ENCODE assay signal across 38 mouse cellular contexts in genomic region chr13:95427499-95427898, GRCm38 (mm10). TPM values are rescaled to one million over a fixed set of nuclear protein-coding genes. Genes with fewer than 3 reads are reported as not detected.
DNase-seq lines count a peak whose midpoint lies in the region; ATAC-seq and TF ChIP-seq lines count a peak whose summit lies in the region.
"Had no signal": no experiment of that assay in that cellular context is flagged by ENCODE, and none has a peak within 500 bp of the region (broad histone marks: within the 10 kb centered on the region; RNA-seq: fewer than 3 reads in every experiment).

No protein-coding gene starts in this region.

- intact Hi-C loops in gastrocnemius, postnatal 14 days (cut with DNase I; ENCODE audit: low total_unique reads): no loop called here
- intact Hi-C loops in heart, postnatal 10 days (cut with DNase I): no loop called here

- no peak overlapping the region for H3K4me3 ChIP-seq in CH12.LX (replicated peaks in 1 of 3; ENCODE audit: low read depth in 2 of 3, low read length in 2 of 3, poor library complexity in 1 of 3)
- H3K4me3 ChIP-seq in bone marrow macrophage, adult 2 months (ENCODE audit: insufficient read depth, low read length): no peak overlapping the region
- H3K4me3 ChIP-seq: forebrain, embryonic 13.5 days; heart, embryonic 12.5 days; hindbrain, embryonic 15.5 days; kidney, embryonic 15.5 days; layer of hippocampus, adult 2 months; liver, embryonic 12.5 days had no signal

- H3K9me3 ChIP-seq in CH12.LX (replicated peaks; ENCODE audit: low read length): no peaks in the 10 kb centered on the region
- H3K9me3 ChIP-seq: forebrain, embryonic 13.5 days; heart, embryonic 12.5 days; hindbrain, embryonic 15.5 days; kidney, embryonic 15.5 days; liver, embryonic 12.5 days had no signal

- 0 out of 2 replicates have a peak, but pooled peaks have one; percentile 6 for TF ChIP-seq EP300 in CH12.LX (IDR thresholded peaks at IDR 0.05; ENCODE audit: low read length)

- H3K36me3 ChIP-seq in CH12.LX (replicated peaks in 1 of 2; ENCODE audit: control insufficient read depth in 1 of 2, insufficient read depth in 1 of 2, low read length in 1 of 2): no peaks in the 10 kb centered on the region
- H3K36me3 ChIP-seq: heart, embryonic 12.5 days; hindbrain, embryonic 15.5 days; kidney, embryonic 15.5 days; liver, embryonic 12.5 days had no signal

- H3K27ac ChIP-seq in CH12.LX (ENCODE audit: insufficient read depth, low read depth): no peak overlapping the region
- 0 out of 2 replicates have a peak overlapping the region, but pooled peaks have one; percentile 0 for H3K27ac ChIP-seq in bone marrow macrophage, adult 2 months (ENCODE audit: insufficient read depth, low read depth, low read length)
- H3K27ac ChIP-seq: forebrain, embryonic 13.5 days; hindbrain, embryonic 15.5 days; kidney, embryonic 15.5 days; layer of hippocampus, adult 2 months; liver, embryonic 12.5 days had no signal

- ATAC-seq in megakaryocyte progenitor cell, adult 5-6 weeks (replicated peaks; ENCODE audit: poor library complexity): peak; percentile 73
- ATAC-seq: forebrain, embryonic 13.5 days; inflammation-experienced regulatory T-cells, adult 6 months; liver, embryonic 12.5 days; liver, postnatal 0 days; midbrain, embryonic 16.5 days; Patski had no signal

- peaks cover 13 to 44% of the 10 kb centered on the region in 2 experiments for H3K4me1 ChIP-seq in CH12.LX (ENCODE audit: control insufficient read depth in 1 of 2, insufficient read depth in 2 of 2)
- peaks cover 21% of the 10 kb centered on the region for H3K4me1 ChIP-seq in bone marrow macrophage, adult 2 months (ENCODE audit: control insufficient read depth, insufficient read depth, low read length)
- H3K4me1 ChIP-seq: kidney, embryonic 15.5 days; liver, embryonic 12.5 days had no signal

- no peak overlapping the region for H3K9ac ChIP-seq in CH12.LX (ENCODE audit: insufficient read depth, low read depth)
- H3K9ac ChIP-seq: forebrain, embryonic 13.5 days; heart, embryonic 12.5 days; hindbrain, embryonic 15.5 days; kidney, embryonic 15.5 days; liver, embryonic 12.5 days; liver, postnatal 0 days had no signal

- no peaks in the 10 kb centered on the region for H3K79me2 ChIP-seq in CH12.LX (replicated peaks; ENCODE audit: control insufficient read depth, extremely low read depth, insufficient read depth, poor library complexity, severe bottlenecking)

- TF ChIP-seq POLR2A in CH12.LX (IDR thresholded peaks at IDR 0.05; ENCODE audit: low read depth, low read length): no peak
- no peak for TF ChIP-seq POLR2A in bone marrow macrophage, adult 2 months (IDR thresholded peaks at IDR 0.05; ENCODE audit: borderline replicate concordance, low read depth, low read length)

- dilution Hi-C loops in CH12.LX (cut with MboI; ENCODE audit: extremely low pct_ligation_motif_present, extremely low pct_unique_long_range_greater_than_20kb, low sequenced_read_pairs): no loop called here

- peak; percentile 88 for DNase-seq in 3T3-L1 (ENCODE audit: low read depth, low spot score)
- DNase-seq in CH12.LX (ENCODE audit: extremely low read depth): peak; percentile 65
- DNase-seq in heart, adult 9 months (ENCODE audit: low spot score in 2 of 2): no peak
- DNase-seq in gastrocnemius, postnatal 14 days: no peak
- no peak for DNase-seq in heart, postnatal 10 days
- DNase-seq: adrenal gland, postnatal 10 days; cerebellum, adult 18-20 months; cerebellum, postnatal 14 days; gastrocnemius, postnatal 25 days; heart, adult 18-20 months; kidney, adult 11 months; kidney, postnatal 25 days; liver, postnatal 0 days; lung, postnatal 36 days; right cerebral cortex, postnatal 25 days; thymus, adult 2 months; thymus, postnatal 36 days had no signal

- no peak for TF ChIP-seq CTCF in CH12.LX (conservative IDR thresholded peaks at IDR 0.05 in 1 of 2, IDR thresholded peaks at IDR 0.05 in 1 of 2; ENCODE audit: low read depth in 2 of 2, low read length in 2 of 2)
- no peak for TF ChIP-seq CTCF in bone marrow macrophage, adult 2 months (IDR thresholded peaks at IDR 0.05; ENCODE audit: low read depth, low read length)

- no peak overlapping the region for H3K4me2 ChIP-seq in CH12.LX (ENCODE audit: insufficient read depth, low read depth, poor library complexity, severe bottlenecking)
- H3K4me2 ChIP-seq: forebrain, embryonic 13.5 days; heart, embryonic 12.5 days; hindbrain, embryonic 15.5 days; kidney, embryonic 15.5 days; liver, embryonic 12.5 days; midbrain, embryonic 11.5 days had no signal

- H3K27me3 ChIP-seq in CH12.LX (replicated peaks): no peaks in the 10 kb centered on the region
- H3K27me3 ChIP-seq: forebrain, embryonic 13.5 days; hindbrain, embryonic 15.5 days; kidney, embryonic 15.5 days; liver, embryonic 12.5 days had no signal

- in situ Hi-C loops in CH12.LX (cut with MboI; ENCODE audit: low pct_ligation_motif_present, low pct_unique_long_range_greater_than_20kb, low sequenced_read_pairs): no loop called here

- TF ChIP-seq RAD21 in CH12.LX (IDR thresholded peaks at IDR 0.05; ENCODE audit: low read depth, low read length): no peak

TF ChIP-seq in CH12.LX, 34 proteins besides CTCF, POLR2A, EP300 and RAD21:
- TF ChIP-seq RCOR1 (conservative IDR thresholded peaks at IDR 0.05; ENCODE audit: low read depth, low read length): no peak
- peak; percentile 61; the same call in 1 of the 2 replicates for TF ChIP-seq JUND (conservative IDR thresholded peaks at IDR 0.05; ENCODE audit: low read depth, low read length)
- no peak for TF ChIP-seq NRF1 (IDR thresholded peaks at IDR 0.05; ENCODE audit: low read depth, low read length)
- no peak for TF ChIP-seq MAZ (IDR thresholded peaks at IDR 0.05; ENCODE audit: low read depth, low read length)

RNA-seq across cellular contexts. Expression of gene Crhbp, which starts 17.2 kb away (rescaled TPM):
- not detected in 2 replicates for total RNA-seq in CH12.LX (2012; rRNA removed)
- total RNA-seq in CH12.LX (2014; rRNA removed): not detected in 2 replicates
- not detected in 2 replicates for polyA plus RNA-seq in CH12.LX (2012; ENCODE audit: insufficient read length, low read depth)
- polyA plus RNA-seq in bone marrow macrophage, adult 2 months (2012; ENCODE audit: insufficient read depth, insufficient read length, missing spikeins): not detected in 2 replicates
- total RNA-seq in megakaryocyte progenitor cell, adult 5-6 weeks (2015): not detected in 2 replicates
- not detected in 2 replicates for total RNA-seq in megakaryocyte progenitor cell, adult 5-6 weeks (2017)
- total RNA-seq in gastrocnemius, postnatal 14 days (2021): not detected
- total RNA-seq in heart, postnatal 10 days (2021): not detected
- total RNA-seq: adrenal gland, postnatal 10 days; gastrocnemius, postnatal 25 days; heart, adult 18-20 months; hematopoietic stem cell, adult 5-6 weeks; neutrophil, adult 5-6 weeks had no signal
- polyA plus RNA-seq: heart, postnatal 0 days; inflammation-experienced regulatory T-cells, adult 6 months; liver, embryonic 12.5 days; Patski had no signal

RNA-seq across cellular contexts. Expression of gene S100z, which starts 51.0 kb away (rescaled TPM):
- total RNA-seq in CH12.LX (2012; rRNA removed) (not detected in 2 replicates), CH12.LX (2014; rRNA removed) (not detected in 2 replicates)
- not detected in 2 replicates for polyA plus RNA-seq in CH12.LX (2012; ENCODE audit: insufficient read length, low read depth)
- polyA plus RNA-seq in bone marrow macrophage, adult 2 months (2012; ENCODE audit: insufficient read depth, insufficient read length, missing spikeins): not detected in 2 replicates
- not detected in 2 replicates for total RNA-seq in megakaryocyte progenitor cell, adult 5-6 weeks (2015)
- total RNA-seq in megakaryocyte progenitor cell, adult 5-6 weeks (2017): not detected in 2 replicates
- 1 to 10 TPM in 1 of 2 experiments, not detected in 1; 1.5 TPM for total RNA-seq in gastrocnemius, postnatal 14 days (2021)
- not detected for total RNA-seq in heart, postnatal 10 days (2021)
- total RNA-seq: adrenal gland, postnatal 10 days; heart, adult 18-20 months; hematopoietic stem cell, adult 5-6 weeks; layer of hippocampus, adult 2 months; layer of hippocampus, postnatal 14 days; left cerebral cortex, adult 8-10 months; left cerebral cortex, postnatal 36 days; neutrophil, adult 5-6 weeks had no signal
- polyA plus RNA-seq: forebrain, embryonic 13.5 days; heart, embryonic 12.5 days; heart, postnatal 0 days; hindbrain, embryonic 15.5 days; inflammation-experienced regulatory T-cells, adult 6 months; kidney, embryonic 15.5 days; limb, embryonic 14.5 days; liver, embryonic 12.5 days; liver, postnatal 0 days; lung, embryonic 16.5 days; midbrain, embryonic 11.5 days; midbrain, embryonic 16.5 days; neural tube, embryonic 11.5 days; Patski; thymus, adult 2 months had no signal

RNA-seq across cellular contexts. Expression of gene Aggf1, which starts 52.3 kb away (rescaled TPM):
- total RNA-seq in CH12.LX (2012; rRNA removed): 49.1 and 65.4 TPM in 2 replicates
- 47.3 and 52.0 TPM in 2 replicates for total RNA-seq in CH12.LX (2014; rRNA removed)
- 68.6 and 73.4 TPM in 2 replicates for polyA plus RNA-seq in CH12.LX (2012; ENCODE audit: insufficient read length, low read depth)
- polyA plus RNA-seq in bone marrow macrophage, adult 2 months (2012; ENCODE audit: insufficient read depth, insufficient read length, missing spikeins): 37.5 and 38.1 TPM in 2 replicates
- total RNA-seq in megakaryocyte progenitor cell, adult 5-6 weeks (2015): 31.9 and 34.5 TPM in 2 replicates
- total RNA-seq in megakaryocyte progenitor cell, adult 5-6 weeks (2017): 49.5 and 57.0 TPM in 2 replicates
- total RNA-seq in gastrocnemius, postnatal 14 days (2021): 10 to 100 TPM; 15.6 TPM
- 10 to 100 TPM; 25.7 to 28.2 TPM for total RNA-seq in heart, postnatal 10 days (2021)

Comparison
In these comparisons a context has a peak if more than half of its experiments do, and no peak if none do; other contexts are left out.
1. DNase-seq: peak in 3T3-L1 (single experiment) and CH12.LX (single experiment); none in heart, adult 9 months (0 of 2), gastrocnemius, postnatal 14 days (single experiment) and heart, postnatal 10 days (0 of 2).